Mouse (Mus musculus) ES-E14 (cell line): ENCODE measurements at regions not wholly inside any gene's neighbourhood (a gene's known extent, or its start where the extent isn't known, plus 50 kb on each side); places are given as distances from the start of the nearest gene placed in this dataset.

ENCODE experiments used
- DNase-seq: peaks from one replicate; pipeline ENCODE4 v3.0.0-alpha.2; 2013; ENCODE audit warnings: low read depth, low spot score
- H3K27ac ChIP-seq: 2 replicates; pipeline ENCODE4 v1.5.1; 2012; ENCODE audit warnings: low read depth, mild to moderate bottlenecking, low read length, moderate library complexity, mixed read lengths; ENCODE audit not compliant: poor library complexity, insufficient read depth, severe bottlenecking
- H3K36me3 ChIP-seq: 2 replicates; pipeline ENCODE4 v1.6.1; 2012; ENCODE audit warnings: mild to moderate bottlenecking, low read length, moderate library complexity, mixed read lengths; ENCODE audit not compliant: control insufficient read depth, poor library complexity, insufficient read depth, severe bottlenecking
- H3K4me1 ChIP-seq, 2 experiments: fragments of 150-350 bp in 1 of 2; sonication (generic) in 1 of 2; 2 replicates each; pipeline ENCODE4 v1.6.1; 2012; ENCODE audit warnings: low read length in 2 of 2, mild to moderate bottlenecking in 1 of 2, mixed read lengths in 1 of 2; ENCODE audit not compliant: control insufficient read depth in 2 of 2, insufficient read depth in 2 of 2, poor library complexity in 1 of 2
- H3K4me3 ChIP-seq, 2 experiments: fragments of 150-350 bp in 1 of 2; sonication (generic) in 1 of 2; 2 replicates each; pipeline ENCODE4 v1.5.1; 2012; ENCODE audit warnings: low read length in 2 of 2, low read depth in 1 of 2, mild to moderate bottlenecking in 1 of 2, mixed read lengths in 1 of 2; ENCODE audit not compliant: insufficient read depth in 1 of 2, poor library complexity in 1 of 2, severe bottlenecking in 1 of 2
- H3K9ac ChIP-seq: 2 replicates; pipeline ENCODE4 v1.6.1; 2012; ENCODE audit warnings: low read depth, mild to moderate bottlenecking, low read length, mixed read lengths; ENCODE audit not compliant: poor library complexity, insufficient read depth, severe bottlenecking
- H3K9me3 ChIP-seq: fragments of 150-350 bp; sonication (generic); 2 replicates; pipeline ENCODE4 v1.6.1; 2012; ENCODE audit warnings: low read depth, mild to moderate bottlenecking, low read length; ENCODE audit not compliant: control insufficient read depth, insufficient read depth
- CHD2 ChIP-seq: IDR thresholded peaks from 2 replicates; pipeline ENCODE4 v1.6.1; 2014; ENCODE audit warnings: mild to moderate bottlenecking, low read depth, low read length, inconsistent platforms
- HCFC1 ChIP-seq: IDR thresholded peaks from 2 replicates; pipeline ENCODE4 v1.6.1; 2012; ENCODE audit warnings: low read length, inconsistent platforms, borderline replicate concordance; ENCODE audit not compliant: insufficient read depth
- MAFK ChIP-seq: IDR thresholded peaks from 2 replicates; pipeline ENCODE4 v1.6.1; 2014; ENCODE audit warnings: mild to moderate bottlenecking, low read depth, low read length, inconsistent platforms; ENCODE audit not compliant: insufficient read depth
- ZC3H11A ChIP-seq: IDR thresholded peaks from 2 replicates; pipeline ENCODE4 v1.6.1; 2012; ENCODE audit warnings: low read depth, mild to moderate bottlenecking, inconsistent platforms, low read length, borderline replicate concordance
- ZNF384 ChIP-seq: IDR thresholded peaks from 2 replicates; pipeline ENCODE4 v1.6.1; 2012; ENCODE audit warnings: low read depth, low read length, inconsistent platforms
- in situ Hi-C, 2 experiments: fragments of 600-800 bp; cut with MboI; formaldehyde crosslinking; loops; one replicate each; pipeline ENCODE4 v1.15.1; 2025; ENCODE audit warnings: low sequenced_read_pairs in 2 of 2, inconsistent platforms in 1 of 2; ENCODE audit not compliant: unreplicated experiment in 2 of 2

DNA sequence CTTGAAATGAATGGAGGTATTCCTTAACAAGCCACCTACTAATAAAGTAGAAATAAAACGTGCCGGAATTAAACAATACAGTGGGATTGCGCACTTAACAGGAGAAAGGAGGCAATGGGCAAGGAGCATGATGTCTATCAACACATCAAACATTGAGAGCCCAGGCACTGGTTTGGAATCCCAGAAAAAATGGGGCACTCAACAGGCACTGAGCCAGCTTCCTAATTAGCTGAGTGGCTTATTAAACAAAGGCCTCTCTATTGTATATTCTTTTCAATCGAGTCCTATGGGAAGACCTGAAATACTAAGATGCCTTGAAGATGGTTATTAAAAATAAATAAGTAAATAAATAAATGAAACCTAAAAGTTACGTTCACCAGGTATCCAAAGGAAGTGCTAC, 897.3 kb downstream of the Ttll7 start:
- Histone ChIP-seq H3K27ac (no peak overlapping the region), H3K9me3 (no peaks in the 10 kb centered on the region), H3K4me3 (no peak overlapping the region), H3K4me1 (no peaks in the 10 kb centered on the region), H3K9ac (no peak overlapping the region), H3K36me3 (no peaks in the 10 kb centered on the region)
- DNase-seq: no peak
- in situ Hi-C loops: no loop called here
- no peak for TF ChIP-seq HCFC1
- TF ChIP-seq ZNF384: no peak
- TF ChIP-seq CHD2: no peak
- no peak for TF ChIP-seq ZC3H11A
- no peak for TF ChIP-seq MAFK

GRCm38 (mm10) chr3:147736673-147737439, 884.7 kb downstream of the Ttll7 start:
- TF ChIP-seq MAFK (no peak), HCFC1 (no peak), ZNF384 (no peak), ZC3H11A (no peak), CHD2 (no peak)
- H3K9ac ChIP-seq: no peak overlapping the region
- no peak overlapping the region for H3K27ac ChIP-seq
- no peaks in the 10 kb centered on the region for H3K4me1 ChIP-seq
- no peaks in the 10 kb centered on the region for H3K9me3 ChIP-seq
- no peak for DNase-seq
- no peaks in the 10 kb centered on the region for H3K36me3 ChIP-seq
- in situ Hi-C loops: no loop called here
- H3K4me3 ChIP-seq: no peak overlapping the region

DNA sequence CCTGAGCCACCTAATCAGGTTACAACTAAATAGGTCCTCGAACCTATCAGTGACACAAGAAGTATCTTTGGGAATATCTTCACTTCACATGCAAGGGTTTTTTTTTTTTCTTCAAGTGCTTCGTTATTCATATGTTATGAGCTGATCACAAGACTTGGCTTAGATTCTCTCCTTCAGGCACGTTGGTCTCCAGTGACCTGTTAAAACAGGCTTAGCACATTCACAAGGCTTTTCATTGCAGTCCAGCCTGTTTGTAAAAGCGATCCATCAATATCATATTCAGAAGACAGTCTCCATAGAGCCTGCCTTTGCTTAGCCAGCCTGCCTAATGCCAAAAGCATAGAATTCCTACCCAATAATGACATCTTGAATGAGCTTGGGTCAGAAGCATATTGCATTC, 864.2 kb downstream of the Ttll7 start:
- Histone ChIP-seq H3K9me3 (no peaks in the 10 kb centered on the region), H3K36me3 (no peaks in the 10 kb centered on the region), H3K4me1 (no peaks in the 10 kb centered on the region), H3K9ac (no peak overlapping the region), H3K27ac (no peak overlapping the region), H3K4me3 (no peak overlapping the region)
- no peak for TF ChIP-seq ZC3H11A
- no peak for TF ChIP-seq MAFK
- no peak for TF ChIP-seq CHD2
- TF ChIP-seq HCFC1: no peak
- no peak for TF ChIP-seq ZNF384
- in situ Hi-C loops: no loop called here
- DNase-seq: no peak

- Histone ChIP-seq H3K4me3 (no peak overlapping the region), H3K36me3 (no peaks in the 10 kb centered on the region), H3K4me1 (no peaks in the 10 kb centered on the region), H3K9me3 (no peaks in the 10 kb centered on the region), H3K27ac (no peak overlapping the region), H3K9ac (no peak overlapping the region)
- no peak for DNase-seq
- in situ Hi-C loops: no loop called here
- TF ChIP-seq ZC3H11A (no peak), MAFK (no peak), CHD2 (no peak), ZNF384 (no peak), HCFC1 (no peak)
Measured at GRCm38 (mm10) chr3:147707401-147707801, 855.2 kb downstream of the Ttll7 start.
